Mouse (Mus musculus) liver, embryonic 12.5 days (tissue): ENCODE data around the gene Sycn. TPM values are rescaled to one million over a fixed set of nuclear protein-coding genes. Genes with fewer than 3 reads are reported as not detected.

Source experiments
- microRNA-seq: library from miRNA; unstranded; fragments of <30 nt; microRNA quantifications from one replicate; pipeline ENCODE4, GENCODE M21; 2017
- polyA plus RNA-seq: library from polyadenylated mRNA; unstranded; fragments of >200 nt; fragmentation: Nextera tagmentation; extraction: Ambion mirVana; gene quantifications from 2 replicates; pipeline ENCODE4 v1.2.1, GENCODE M21; 2016

Sycn gene
- polyA plus RNA-seq, 1 experiment from 2014 or later: not detected

Small RNA genes within 50 kb of the gene (microRNA-seq; reads per million reads assigned to microRNA genes)
- not detected for gene Mir7049

Other genes with a start within 250 kb of the Sycn start
- gene Selenov, start 249.7 kb upstream of the Sycn start, polyA plus RNA-seq: not detected in 2 replicates
- 0.10 and 0.31 TPM in 2 replicates for gene Dll3, start 238.6 kb upstream of the Sycn start, polyA plus RNA-seq
- 137 and 146 TPM in 2 replicates for gene Timm50, start 228.8 kb upstream of the Sycn start, polyA plus RNA-seq
- gene Supt5, start 202.1 kb upstream of the Sycn start, polyA plus RNA-seq: 54.0 TPM in 2 replicates
- 986 and 994 TPM in 2 replicates for gene Rps16, start 190.2 kb upstream of the Sycn start, polyA plus RNA-seq
- 13.7 and 14.4 TPM in 2 replicates for gene Plekhg2, start 168.3 kb upstream of the Sycn start, polyA plus RNA-seq
- gene Zfp36, start 160.6 kb upstream of the Sycn start, polyA plus RNA-seq: 7.4 and 7.5 TPM in 2 replicates
- gene Med29, start 148.2 kb upstream of the Sycn start, polyA plus RNA-seq: 35.1 and 36.8 TPM in 2 replicates
- gene Paf1, start 147.9 kb upstream of the Sycn start, polyA plus RNA-seq: 36.5 and 42.4 TPM in 2 replicates
- gene Gmfg, start 103.4 kb upstream of the Sycn start, polyA plus RNA-seq: 41.0 and 41.3 TPM in 2 replicates
- gene Lrfn1, start 88.9 kb upstream of the Sycn start, polyA plus RNA-seq: 1.3 and 1.5 TPM in 2 replicates
- gene Ifnl2, start 30.4 kb upstream of the Sycn start, polyA plus RNA-seq: not detected in 2 replicates
- gene Ifnl3, start 18.0 kb upstream of the Sycn start, polyA plus RNA-seq: not detected in 2 replicates
- gene Nccrp1, start 6.4 kb downstream of the Sycn start, polyA plus RNA-seq: not detected in 2 replicates
- 10.0 and 12.5 TPM in 2 replicates for gene Samd4b, start 57.3 kb downstream of the Sycn start, polyA plus RNA-seq
- 24.3 and 24.6 TPM in 2 replicates for gene Pak4, start 57.3 kb downstream of the Sycn start, polyA plus RNA-seq
- gene Acp7, start 90.4 kb downstream of the Sycn start, polyA plus RNA-seq: not detected in 2 replicates
- gene Fbxo27, start 152.0 kb downstream of the Sycn start, polyA plus RNA-seq: 0.28 and 0.48 TPM in 2 replicates
- 1.7 and 1.9 TPM in 2 replicates for gene Fbxo17, start 175.9 kb downstream of the Sycn start, polyA plus RNA-seq
- gene Mrps12, start 200.9 kb downstream of the Sycn start, polyA plus RNA-seq: 122 and 123 TPM in 2 replicates
- 20.4 and 22.3 TPM in 2 replicates for gene Sars2, start 201.1 kb downstream of the Sycn start, polyA plus RNA-seq
- gene Ccer2, start 215.3 kb downstream of the Sycn start, polyA plus RNA-seq: not detected in 2 replicates
- 28.5 and 29.0 TPM in 2 replicates for gene Sirt2, start 225.8 kb downstream of the Sycn start, polyA plus RNA-seq
- gene Nfkbib, start 226.6 kb downstream of the Sycn start, polyA plus RNA-seq: 41.6 and 43.1 TPM in 2 replicates
- 14.5 and 16.1 TPM in 2 replicates for gene Rinl, start 248.1 kb downstream of the Sycn start, polyA plus RNA-seq